Mouse (Mus musculus): Measurements from ENCODE around the gene Becn1.

DNA sequence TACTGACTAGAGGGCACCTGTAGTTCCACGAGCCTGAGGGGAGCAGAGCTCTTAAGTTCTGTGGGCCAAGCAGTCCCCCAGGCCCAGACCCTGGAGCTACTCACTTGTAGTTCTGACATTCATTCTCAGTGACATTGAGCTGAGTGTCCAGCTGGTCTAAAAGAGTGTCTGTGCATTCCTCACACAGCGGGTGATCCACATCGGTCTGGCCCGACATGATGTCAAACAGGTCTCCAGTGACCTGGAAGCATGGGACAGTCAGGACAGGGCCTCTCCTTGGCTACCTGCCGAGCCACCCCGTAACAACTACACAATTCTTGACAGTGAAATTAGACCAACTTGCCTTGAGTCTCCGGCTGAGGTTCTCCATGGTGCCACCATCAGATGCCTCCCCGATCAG, 6.9 kb downstream of the Becn1 start:
- TF ChIP-seq POLR2A (IDR thresholded peaks at IDR 0.05; ENCODE audit: extremely low read depth, insufficient read depth, low read length) (no peak), CTCF (IDR thresholded peaks at IDR 0.05; ENCODE audit: extremely low read depth, insufficient read depth, low read length) (no peak)
